Mouse (Mus musculus) left cerebral cortex, adult 2 months (tissue): ENCODE measurements at regions not wholly inside any gene's neighbourhood (a gene's known extent, or its start where the extent isn't known, plus 50 kb on each side); places are given as distances from the start of the nearest gene placed in this dataset.
"Not testable (repeated sequence)": the region's sequence is repeated elsewhere in the genome, so short reads cannot be mapped to it uniquely, and the experiment has no call there.

Source experiments
- DNase-seq, 2 experiments: peaks; one replicate each; pipeline ENCODE4 v3.0.0; 2021 to 2022; ENCODE audit warnings: low spot score in 2 of 2, mixed read lengths in 1 of 2; ENCODE audit errors: extremely low spot score in 1 of 2
- H3K27ac ChIP-seq: fragments of 200-600 bp; 2 replicates; pipeline ENCODE4 v1.8.1; 2022
- H3K4me3 ChIP-seq: fragments of 200-600 bp; 2 replicates; pipeline ENCODE4 v1.8.1; 2022
- CTCF ChIP-seq: fragments of 200-600 bp; IDR thresholded peaks from 2 replicates; pipeline ENCODE4 v1.8.1; 2022; ENCODE audit warnings: antibody characterized with exemption, mild to moderate bottlenecking, moderate library complexity
- intact Hi-C: fragments of 180-260 bp; cut with DNase I; formaldehyde crosslinking; loops from one replicate; pipeline ENCODE4 v1.15.1; 2025

- H3K4me3 ChIP-seq, result no peak overlapping the region
- no peak overlapping the region for H3K27ac ChIP-seq
- DNase-seq, result no peak
- intact Hi-C loops, result no loop called here
- TF ChIP-seq CTCF, result no peak
These were observed 271.7 kb upstream of the Ube2e3 start for GRCm38 (mm10) chr2:78596251-78596650.

GRCm38 (mm10) chr2:78580013-78580412 is 287.9 kb upstream of the Ube2e3 start:
- no peak for TF ChIP-seq CTCF
- no peak for DNase-seq
- intact Hi-C loops, result no loop called here
- no peak overlapping the region for H3K4me3 ChIP-seq
- H3K27ac ChIP-seq, result no peak overlapping the region

GRCm38 (mm10) chr2:78572492-78572891 is 295.4 kb upstream of the Ube2e3 start:
- no peak overlapping the region for H3K4me3 ChIP-seq
- TF ChIP-seq CTCF, result no peak
- intact Hi-C loops, result no loop called here
- DNase-seq, result no peak
- no peak overlapping the region for H3K27ac ChIP-seq

- DNase-seq, result no peak
- no peak for TF ChIP-seq CTCF
- intact Hi-C loops, result no loop called here
- Histone ChIP-seq H3K27ac (no peak overlapping the region), H3K4me3 (no peak overlapping the region)
These were observed 309.8 kb upstream of the Ube2e3 start for GRCm38 (mm10) chr2:78558128-78558527.

- TF ChIP-seq CTCF, result no peak
- Histone ChIP-seq H3K27ac (no peak overlapping the region), H3K4me3 (no peak overlapping the region)
- no peak for DNase-seq
- intact Hi-C loops, result loop anchor here (5.0 kb wide), 1 partner anchor 504 kb away; no protein-coding TSS in a partner anchor
These were observed 316.8 kb upstream of the Ube2e3 start for GRCm38 (mm10) chr2:78551085-78551484.

- DNase-seq, result no peak
- intact Hi-C loops, result no loop called here
- Histone ChIP-seq H3K27ac (no peak overlapping the region), H3K4me3 (no peak overlapping the region)
- TF ChIP-seq CTCF, result no peak
These were observed 319.0 kb upstream of the Ube2e3 start for GRCm38 (mm10) chr2:78548683-78549467.

- intact Hi-C loops, result no loop called here
- Histone ChIP-seq H3K27ac (no peak overlapping the region), H3K4me3 (no peak overlapping the region)
- TF ChIP-seq CTCF, result no peak
- no peak for DNase-seq
These were observed 320.6 kb upstream of the Ube2e3 start for GRCm38 (mm10) chr2:78547286-78547685.

GRCm38 (mm10) chr2:78540422-78540821 is 327.5 kb upstream of the Ube2e3 start:
- Histone ChIP-seq H3K4me3 (no peak overlapping the region), H3K27ac (peak overlapping the region; percentile 40)
- intact Hi-C loops, result no loop called here
- TF ChIP-seq CTCF, result no peak
- DNase-seq, result no peak

- Histone ChIP-seq H3K27ac (peak overlapping the region; percentile 44; the same call in 1 of the 2 replicates), H3K4me3 (no peak overlapping the region)
- TF ChIP-seq CTCF, result no peak
- intact Hi-C loops, result no loop called here
- no peak for DNase-seq
These were observed 328.2 kb upstream of the Ube2e3 start for GRCm38 (mm10) chr2:78539592-78540300.

- Histone ChIP-seq H3K4me3 (no peak overlapping the region), H3K27ac (no peak overlapping the region)
- intact Hi-C loops, result no loop called here
- TF ChIP-seq CTCF, result no peak
- no peak for DNase-seq
These were observed 330.4 kb upstream of the Ube2e3 start for GRCm38 (mm10) chr2:78537574-78537973.

- intact Hi-C loops, H3K4me3 ChIP-seq, DNase-seq, H3K27ac ChIP-seq: not testable (repeated sequence)
These were observed 334.0 kb upstream of the Ube2e3 start for GRCm38 (mm10) chr2:78533881-78534280.

- H3K27ac ChIP-seq, result no peak overlapping the region
- no peak for TF ChIP-seq CTCF
- intact Hi-C loops, result no loop called here
- no peak for DNase-seq
- no peak overlapping the region for H3K4me3 ChIP-seq
These were observed 337.4 kb upstream of the Ube2e3 start for GRCm38 (mm10) chr2:78530535-78530934.
